Mouse (Mus musculus): ENCODE measurements around the gene Pprc1. TPM values are rescaled to one million over a fixed set of nuclear protein-coding genes. Genes with fewer than 3 reads are reported as not detected.

Gene Pprc1
- 39.9 and 49.6 TPM in 2 replicates for polyA plus RNA-seq (2016; fragmentation: Nextera tagmentation; extraction: Ambion mirVana)

DNA sequence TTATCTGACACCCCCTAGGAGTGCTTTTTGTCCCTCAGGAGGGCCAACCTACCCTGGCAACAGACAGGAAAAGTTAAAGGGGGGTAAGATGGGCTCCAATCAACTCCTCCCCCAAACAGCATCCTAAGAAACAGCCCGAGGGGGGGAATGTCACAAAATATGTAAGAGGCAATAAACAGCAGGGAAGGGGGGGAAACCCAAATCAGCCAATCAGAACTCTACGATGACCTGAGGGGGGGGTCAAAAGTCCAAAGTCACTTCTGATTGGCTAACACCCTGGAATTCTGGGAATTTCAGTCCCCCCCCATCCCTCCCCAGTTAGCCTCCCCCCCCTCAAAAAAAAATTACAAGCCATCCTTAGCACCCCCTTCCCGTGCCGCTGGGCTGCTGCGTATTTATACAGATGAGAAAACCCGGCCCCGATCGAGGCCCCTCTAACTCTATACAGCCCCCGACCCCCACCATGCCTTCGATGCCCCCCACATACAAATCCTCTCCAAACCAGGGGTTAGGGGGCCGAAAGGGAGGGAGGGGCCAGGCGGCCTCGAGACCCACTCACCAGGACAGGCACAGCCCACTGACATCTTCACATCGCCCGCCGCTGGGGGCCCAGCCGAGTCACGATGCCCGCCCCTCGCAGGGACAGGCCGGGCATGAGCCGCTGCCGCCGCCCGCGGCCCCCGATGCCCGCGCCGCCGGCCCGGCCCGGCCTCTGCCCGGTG is at the start of gene Pprc1:
Pprc1 (plus strand) TSS at position 616 of the 722 bp plus-strand sequence.
- peak; percentile 23 for DNase-seq (ENCODE audit: low spot score)
- Histone ChIP-seq H3K4me3 (peak within 1 kb of the TSS; percentile 93), H3K27ac (peak within 1 kb of the TSS; percentile 96), H3K4me1 (replicated peaks) (peaks cover 81% of the 10 kb centered on the region), H3K9me3 (no peaks in the 10 kb centered on the region), H3K36me3 (no peaks in the 10 kb centered on the region), H3K27me3 (ENCODE audit: insufficient read depth, poor library complexity, severe bottlenecking) (no peaks in the 10 kb centered on the region)
- WGBS, result under 1% methylated on average over 34 of the region's 34 CpGs

DNA sequence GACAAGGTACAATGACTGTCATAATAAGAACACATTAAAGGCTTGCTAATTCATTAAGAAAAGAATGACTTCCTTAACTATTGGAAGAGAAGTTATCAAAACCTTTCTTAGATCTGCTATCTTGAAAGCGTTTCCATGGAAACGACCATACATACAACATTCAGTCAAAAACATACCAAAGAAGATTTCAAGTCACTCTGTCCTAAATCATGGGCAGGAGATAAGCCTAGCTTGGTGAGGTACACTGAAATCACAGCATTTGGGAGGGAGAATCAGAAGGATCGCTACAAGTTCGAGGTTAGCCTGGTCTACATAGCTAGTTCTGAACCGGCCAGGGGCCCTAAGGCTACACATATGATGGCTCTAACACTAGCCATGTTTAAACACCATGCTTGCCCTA is 47.3 kb upstream of the Pprc1 start:
- WGBS, result 65% methylated on average over 5 of the region's 5 CpGs
- peaks cover 18% of the 10 kb centered on the region for H3K9me3 ChIP-seq
- peak overlapping the region; percentile 79 for H3K4me3 ChIP-seq
- peaks cover 3% of the 10 kb centered on the region; the same call in 1 of the 2 replicates for H3K27me3 ChIP-seq (ENCODE audit: insufficient read depth, poor library complexity, severe bottlenecking)
- H3K27ac ChIP-seq, result peak overlapping the region; percentile 99; the same call in 1 of the 2 replicates
- peaks cover 22% of the 10 kb centered on the region for H3K36me3 ChIP-seq
- H3K4me1 ChIP-seq (replicated peaks), result peaks cover 12% of the 10 kb centered on the region; the same call in 1 of the 2 replicates
- DNase-seq (ENCODE audit: low spot score), result peak; percentile 5

DNA sequence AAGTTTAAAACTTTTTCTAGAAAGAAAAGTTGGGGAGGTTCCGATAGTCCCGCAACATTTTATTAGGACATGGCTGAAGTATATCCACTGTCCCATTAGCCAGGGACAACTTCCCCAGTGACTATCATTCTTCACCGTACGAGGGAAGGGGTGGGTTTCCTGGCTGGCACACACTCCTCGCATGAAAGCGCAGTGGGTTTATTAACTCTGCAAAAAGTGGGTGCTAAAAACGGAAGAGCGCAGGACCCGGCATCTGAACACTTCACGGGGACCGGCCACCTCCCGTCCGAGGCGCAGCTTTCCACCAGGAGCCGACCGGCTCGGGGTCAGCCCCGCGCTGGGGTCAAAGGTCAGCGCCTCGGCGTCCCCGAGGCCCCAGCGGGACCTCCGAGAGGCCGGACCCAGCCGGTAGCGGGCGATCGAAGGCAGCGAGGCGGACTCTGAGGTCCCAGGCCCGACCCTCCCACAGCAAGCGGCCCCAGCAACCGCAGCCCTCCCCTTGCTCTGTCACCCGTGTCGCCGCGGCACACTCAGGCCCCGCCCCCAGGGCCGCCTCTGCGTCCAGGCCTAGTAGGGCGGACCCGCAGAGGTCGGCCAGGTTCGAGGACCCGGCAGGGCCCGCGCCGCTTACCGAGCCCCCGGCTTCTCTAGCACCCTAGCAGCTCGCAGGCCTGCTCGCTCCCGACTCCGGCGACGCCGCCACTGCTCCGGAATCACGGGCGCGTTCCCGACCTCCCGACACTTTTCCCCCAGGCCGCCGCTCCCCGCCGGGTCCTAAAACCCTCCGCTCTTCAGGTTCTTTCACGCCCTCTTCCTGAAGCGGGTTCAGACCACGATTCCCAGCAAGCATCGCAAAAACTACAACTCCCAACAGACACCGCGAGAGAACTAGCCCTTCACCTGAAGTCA is 46.6 kb upstream of the Pprc1 start, which contains the start of gene Armh3:
Armh3 (minus strand) TSS at position 704 of the 909 bp plus-strand sequence.
- Histone ChIP-seq H3K4me3 (peak within 1 kb of the TSS; percentile 79), H3K27me3 (ENCODE audit: insufficient read depth, poor library complexity, severe bottlenecking) (peaks cover 9% of the 10 kb centered on the region), H3K27ac (peak within 1 kb of the TSS; percentile 99), H3K4me1 (replicated peaks) (peaks cover 12% of the 10 kb centered on the region; the same call in 1 of the 2 replicates), H3K9me3 (peaks cover 18% of the 10 kb centered on the region), H3K36me3 (peaks cover 22% of the 10 kb centered on the region)
- 2% methylated on average over 76 of the region's 76 CpGs for WGBS
- DNase-seq (ENCODE audit: low spot score), result peak; percentile 95

GRCm38 (mm10) chr19:45998694-45999217 is 45.9 kb upstream of the Pprc1 start:
- H3K27ac ChIP-seq, result peak overlapping the region; percentile 99
- H3K9me3 ChIP-seq, result peaks cover 17% of the 10 kb centered on the region
- 14% methylated on average over 8 of the region's 8 CpGs for WGBS

GRCm38 (mm10) chr19:45999378-45999777 is 45.3 kb upstream of the Pprc1 start:
- Histone ChIP-seq H3K27ac (no peak overlapping the region), H3K4me1 (replicated peaks) (peaks cover 25% of the 10 kb centered on the region), H3K9me3 (peaks cover 11% of the 10 kb centered on the region), H3K4me3 (no peak overlapping the region), H3K36me3 (peaks cover 16% of the 10 kb centered on the region), H3K27me3 (ENCODE audit: insufficient read depth, poor library complexity, severe bottlenecking) (peaks cover 16% of the 10 kb centered on the region)
- DNase-seq (ENCODE audit: low spot score), result no peak
- 67% methylated on average over 1 of the region's 1 CpGs for WGBS

More at GRCm38 (mm10) chr19:45998694-45999217, 45.9 kb upstream of the Pprc1 start:
- peaks cover 10% of the 10 kb centered on the region for H3K27me3 ChIP-seq (ENCODE audit: insufficient read depth, poor library complexity, severe bottlenecking)
- peak overlapping the region; percentile 79 for H3K4me3 ChIP-seq
- H3K36me3 ChIP-seq, result peaks cover 22% of the 10 kb centered on the region
- DNase-seq (ENCODE audit: low spot score), result no peak
- H3K4me1 ChIP-seq (replicated peaks), result peaks cover 19% of the 10 kb centered on the region

- Histone ChIP-seq H3K27me3 (ENCODE audit: insufficient read depth, poor library complexity, severe bottlenecking) (peaks cover 26% of the 10 kb centered on the region), H3K4me1 (replicated peaks) (peaks cover 37% of the 10 kb centered on the region), H3K4me3 (no peak overlapping the region), H3K27ac (no peak overlapping the region), H3K36me3 (peaks cover 4% of the 10 kb centered on the region; the same call in 1 of the 2 replicates), H3K9me3 (no peaks in the 10 kb centered on the region)
- WGBS, result 81% methylated on average over 9 of the region's 9 CpGs
- no peak for DNase-seq (ENCODE audit: low spot score)
Observed at GRCm38 (mm10) chr19:46002279-46002678, 42.4 kb upstream of the Pprc1 start.

DNA sequence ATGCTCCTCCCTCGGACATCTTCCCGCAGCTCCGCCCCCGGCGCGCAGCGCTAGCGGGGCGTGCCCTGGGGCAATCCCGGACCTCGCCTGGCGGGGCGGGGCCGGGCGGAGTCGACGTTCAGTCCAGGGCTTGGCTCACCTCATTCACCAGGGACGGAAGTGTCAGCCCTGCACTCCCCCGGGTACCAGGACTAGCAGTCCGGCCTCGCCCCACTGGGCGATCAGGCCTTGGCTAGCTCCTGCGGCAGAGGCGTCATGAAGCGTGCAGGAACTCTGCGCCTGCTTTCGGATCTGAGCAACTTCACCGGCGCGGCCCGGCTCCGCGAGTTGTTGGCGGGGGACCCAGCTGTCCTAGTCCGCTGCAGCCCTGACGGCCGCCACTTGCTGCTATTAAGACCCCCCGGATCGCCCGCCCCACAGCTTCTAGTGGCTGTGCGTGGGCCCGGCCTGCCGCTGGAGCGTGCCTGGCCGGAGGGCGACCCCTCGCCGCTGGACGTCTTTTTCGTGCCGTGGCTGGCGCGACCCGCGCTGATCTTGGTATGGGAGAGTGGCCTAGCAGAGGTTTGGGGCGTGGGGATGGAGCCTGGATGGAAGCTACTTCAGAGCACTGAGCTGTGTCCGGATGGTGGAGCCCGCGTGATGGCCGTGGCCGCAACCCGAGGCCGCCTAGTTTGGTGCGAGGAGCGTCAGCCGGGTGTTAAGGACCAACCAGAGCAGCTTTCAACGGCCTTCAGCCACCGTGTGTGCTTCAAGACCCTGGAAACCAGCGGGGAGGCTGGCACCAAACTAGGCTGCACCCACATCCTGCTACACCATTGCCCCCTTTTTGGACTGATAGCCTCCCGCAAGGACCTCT is 41.1 kb upstream of the Pprc1 start, which contains the start of gene Hps6:
Hps6 (plus strand) TSS at position 138 of the 856 bp plus-strand sequence.
- Histone ChIP-seq H3K4me1 (replicated peaks) (peaks cover 31% of the 10 kb centered on the region), H3K27ac (peak within 1 kb of the TSS; percentile 79), H3K9me3 (no peaks in the 10 kb centered on the region), H3K4me3 (peak within 1 kb of the TSS; percentile 71), H3K36me3 (peaks cover 4% of the 10 kb centered on the region; the same call in 1 of the 2 replicates), H3K27me3 (ENCODE audit: insufficient read depth, poor library complexity, severe bottlenecking) (peaks cover 26% of the 10 kb centered on the region)
- 1% methylated on average over 70 of the region's 70 CpGs for WGBS
- DNase-seq (ENCODE audit: low spot score), result peak; percentile 73

DNA sequence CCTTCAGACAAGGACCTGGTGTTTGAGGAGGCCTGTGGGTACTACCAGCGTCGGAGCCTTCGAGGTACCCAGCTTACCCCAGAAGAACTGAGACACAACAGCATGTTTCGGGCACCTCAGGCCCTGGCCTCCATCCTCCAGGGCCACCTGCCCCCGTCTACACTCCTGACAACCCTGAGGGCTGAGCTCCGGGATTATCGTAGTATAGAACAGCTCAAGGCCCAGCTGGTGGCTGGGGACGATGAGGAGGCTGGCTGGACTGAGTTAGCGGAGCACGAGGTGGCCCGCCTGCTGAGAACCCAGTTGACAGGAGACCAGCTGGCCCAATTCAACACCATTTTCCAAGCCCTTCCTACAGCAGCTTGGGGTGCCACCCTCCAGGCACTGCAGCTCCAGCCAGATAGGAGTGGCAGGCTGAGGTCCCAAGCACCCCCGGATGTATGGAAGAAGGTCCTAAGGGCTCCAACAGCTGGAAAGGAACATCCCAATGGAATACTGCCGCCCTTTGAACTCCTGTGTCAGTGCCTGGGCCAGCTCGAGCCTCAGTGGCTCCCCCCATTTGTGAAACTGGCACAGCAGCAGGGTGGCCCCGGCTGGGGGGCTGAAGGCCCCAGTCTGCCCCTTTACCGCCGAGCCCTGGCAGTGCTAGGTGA is 39.7 kb upstream of the Pprc1 start:
- H3K27ac ChIP-seq, result no peak overlapping the region
- H3K36me3 ChIP-seq, result peaks cover 9% of the 10 kb centered on the region
- no peak for DNase-seq (ENCODE audit: low spot score)
- H3K4me1 ChIP-seq (replicated peaks), result peaks cover 28% of the 10 kb centered on the region
- WGBS, result 68% methylated on average over 17 of the region's 17 CpGs
- H3K27me3 ChIP-seq (ENCODE audit: insufficient read depth, poor library complexity, severe bottlenecking), result peaks cover 26% of the 10 kb centered on the region
- H3K4me3 ChIP-seq, result no peak overlapping the region
- no peaks in the 10 kb centered on the region for H3K9me3 ChIP-seq

- DNase-seq (ENCODE audit: low spot score), result no peak
- H3K4me1 ChIP-seq (replicated peaks), result peaks cover 28% of the 10 kb centered on the region
Observed at GRCm38 (mm10) chr19:46005680-46006079, 39.0 kb upstream of the Pprc1 start.

DNA sequence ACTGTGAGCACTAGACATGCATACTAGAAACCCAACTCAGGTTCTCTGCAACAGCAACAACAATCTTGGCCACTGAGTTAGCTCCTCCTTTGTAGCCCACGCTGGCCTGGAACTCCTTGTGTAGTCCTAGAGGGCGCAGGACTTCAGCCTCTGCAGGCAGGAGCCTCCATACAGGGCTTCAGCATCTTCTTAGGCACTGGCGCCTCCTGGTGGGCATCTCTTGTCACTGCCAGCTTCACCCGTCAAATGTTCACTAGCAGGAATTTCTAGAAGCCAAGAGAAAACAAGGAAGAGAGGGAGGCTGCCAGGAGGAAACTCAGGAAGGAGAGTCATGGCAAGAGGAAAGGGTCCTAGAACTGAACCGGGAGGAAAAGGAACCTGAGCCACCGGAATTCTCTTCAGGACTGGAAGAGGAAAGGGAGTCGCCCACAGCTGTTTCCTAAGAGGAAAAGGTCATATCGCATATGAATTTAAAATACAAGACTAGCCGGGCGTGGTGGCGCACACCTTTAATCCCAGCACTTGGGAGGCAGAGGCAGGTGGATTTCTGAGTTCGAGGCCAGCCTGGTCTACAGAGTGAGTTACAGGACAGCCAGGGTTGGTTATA is 30.0 kb upstream of the Pprc1 start:
- Histone ChIP-seq H3K9me3 (no peaks in the 10 kb centered on the region), H3K4me3 (no peak overlapping the region), H3K4me1 (replicated peaks) (no peaks in the 10 kb centered on the region), H3K27ac (no peak overlapping the region), H3K36me3 (no peaks in the 10 kb centered on the region), H3K27me3 (ENCODE audit: insufficient read depth, poor library complexity, severe bottlenecking) (no peaks in the 10 kb centered on the region)
- DNase-seq (ENCODE audit: low spot score), result peak; percentile 89
- 42% methylated on average over 12 of the region's 12 CpGs for WGBS

More at GRCm38 (mm10) chr19:46005680-46006079, 39.0 kb upstream of the Pprc1 start:
- Histone ChIP-seq H3K9me3 (no peaks in the 10 kb centered on the region), H3K36me3 (peaks cover 9% of the 10 kb centered on the region), H3K4me3 (no peak overlapping the region), H3K27me3 (ENCODE audit: insufficient read depth, poor library complexity, severe bottlenecking) (peaks cover 26% of the 10 kb centered on the region), H3K27ac (no peak overlapping the region)
- 89% methylated on average over 7 of the region's 7 CpGs for WGBS

GRCm38 (mm10) chr19:46016023-46016422 is 28.7 kb upstream of the Pprc1 start:
- no peak for DNase-seq (ENCODE audit: low spot score)
- H3K27ac ChIP-seq, result no peak overlapping the region
- no peaks in the 10 kb centered on the region for H3K36me3 ChIP-seq
- no peak overlapping the region for H3K4me3 ChIP-seq
- no peaks in the 10 kb centered on the region for H3K9me3 ChIP-seq
- H3K4me1 ChIP-seq (replicated peaks), result no peaks in the 10 kb centered on the region
- 88% methylated on average over 2 of the region's 2 CpGs for WGBS
- H3K27me3 ChIP-seq (ENCODE audit: insufficient read depth, poor library complexity, severe bottlenecking), result no peaks in the 10 kb centered on the region
